Comparison of ENCODE assay signal across 8 mouse cellular contexts in the genomic region with DNA sequence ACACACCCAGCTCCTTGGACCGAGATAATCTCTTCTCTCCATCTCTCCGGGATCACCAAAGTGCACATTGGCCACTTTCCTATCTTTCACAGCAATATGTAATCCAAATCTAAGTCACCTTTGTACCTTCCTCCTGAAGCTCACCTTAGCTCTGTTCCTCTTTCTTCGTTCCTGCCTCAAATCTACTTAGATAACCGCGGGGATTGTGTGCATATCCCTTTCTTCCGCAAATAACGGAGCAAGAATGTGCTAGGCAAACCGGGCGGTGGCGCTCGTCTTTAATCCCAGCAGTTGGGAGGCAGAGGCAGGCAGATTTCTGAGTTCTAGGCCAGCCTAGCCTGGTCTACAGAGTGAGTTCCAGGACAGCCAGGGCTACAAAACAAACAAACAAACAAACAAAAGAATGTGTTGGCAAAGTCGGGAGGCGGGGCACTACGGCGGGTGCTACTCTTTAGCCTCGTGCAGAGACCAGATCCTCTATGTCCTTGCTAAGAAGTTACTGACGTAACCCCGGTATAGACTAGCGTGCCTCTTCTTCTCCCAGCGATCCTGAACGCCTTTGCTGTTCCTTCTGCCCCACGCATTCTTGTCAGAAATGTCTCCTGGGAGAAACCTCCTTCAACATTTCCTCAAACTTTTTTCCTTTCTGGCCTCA. TPM values are rescaled to one million over a fixed set of nuclear protein-coding genes. Genes with fewer than 3 reads are reported as not detected.
DNase-seq lines count a peak whose midpoint lies in the region; ATAC-seq lines count a peak whose summit lies in the region.

No protein-coding gene starts in this region.

- no peak for DNase-seq in neural tube, embryonic 11.5 days (ENCODE audit: low spot score)
- DNase-seq in neural tube, embryonic 10.5 days (ENCODE audit: extremely low spot score, low spot score): no peak
- DNase-seq in embryonic facial prominence, embryonic 14.5 days (ENCODE audit: low spot score): peak; percentile 20
- DNase-seq in lung, postnatal 36 days: peak; percentile 52
- DNase-seq in embryo, embryonic 10.5 days (ENCODE audit: low spot score): no peak
- no peak for DNase-seq in adipocyte (ENCODE audit: low spot score)

- WGBS in neural tube, embryonic 11.5 days: 35% methylated on average over 22 of the region's 22 CpGs
- WGBS in embryonic facial prominence, embryonic 14.5 days: 31% methylated on average over 22 of the region's 22 CpGs
- 25% methylated on average over 22 of the region's 22 CpGs for WGBS in stomach, embryonic 16.5 days

- H3K9ac ChIP-seq in neural tube, embryonic 11.5 days (ENCODE audit: low read length): peak overlapping the region; percentile 65
- peak overlapping the region; percentile 97 for H3K9ac ChIP-seq in embryonic facial prominence, embryonic 14.5 days (ENCODE audit: low read depth, low read length)
- H3K9ac ChIP-seq in stomach, embryonic 16.5 days (ENCODE audit: low read length): peak overlapping the region; percentile 82

- H3K4me1 ChIP-seq in neural tube, embryonic 11.5 days (ENCODE audit: control insufficient read depth, insufficient read depth, low read length): peaks cover 10% of the 10 kb centered on the region; the same call in 1 of the 2 replicates
- peaks cover 16% of the 10 kb centered on the region for H3K4me1 ChIP-seq in embryonic facial prominence, embryonic 14.5 days (ENCODE audit: control insufficient read depth, insufficient read depth, low read length)
- H3K4me1 ChIP-seq in stomach, embryonic 16.5 days (ENCODE audit: control insufficient read depth, insufficient read depth, low read length): peaks cover 12% of the 10 kb centered on the region

- 0 out of 2 replicates have a peak overlapping the region, but pooled peaks have one; percentile 54 for H3K27ac ChIP-seq in neural tube, embryonic 11.5 days (ENCODE audit: low read depth, low read length)
- peak overlapping the region; percentile 86 for H3K27ac ChIP-seq in embryonic facial prominence, embryonic 14.5 days (replicated peaks; ENCODE audit: low read depth, low read length)
- H3K27ac ChIP-seq in stomach, embryonic 16.5 days (ENCODE audit: low read length): peak overlapping the region; percentile 94

- H3K27me3 ChIP-seq in neural tube, embryonic 11.5 days (ENCODE audit: control insufficient read depth, insufficient read depth, low read length): no peaks in the 10 kb centered on the region
- H3K27me3 ChIP-seq in embryonic facial prominence, embryonic 14.5 days (replicated peaks; ENCODE audit: control insufficient read depth, insufficient read depth, low read length): no peaks in the 10 kb centered on the region
- no peaks in the 10 kb centered on the region for H3K27me3 ChIP-seq in stomach, embryonic 16.5 days (ENCODE audit: control insufficient read depth, insufficient read depth, low read length)

- peak overlapping the region; percentile 71 for H3K4me3 ChIP-seq in neural tube, embryonic 11.5 days (ENCODE audit: low read depth, low read length)
- H3K4me3 ChIP-seq in embryonic facial prominence, embryonic 14.5 days (ENCODE audit: low read depth, low read length): peak overlapping the region; percentile 86
- peak overlapping the region; percentile 95 for H3K4me3 ChIP-seq in stomach, embryonic 16.5 days (replicated peaks; ENCODE audit: low read length)

- no peaks in the 10 kb centered on the region for H3K9me3 ChIP-seq in neural tube, embryonic 11.5 days (ENCODE audit: control insufficient read depth, low read length)
- no peaks in the 10 kb centered on the region for H3K9me3 ChIP-seq in embryonic facial prominence, embryonic 14.5 days (ENCODE audit: control insufficient read depth, low read length)
- H3K9me3 ChIP-seq in stomach, embryonic 16.5 days (replicated peaks; ENCODE audit: control insufficient read depth, low read length): no peaks in the 10 kb centered on the region

- ATAC-seq in neural tube, embryonic 11.5 days (ENCODE audit: insufficient read depth, low FRiP score, low TSS enrichment): 0 out of 2 replicates have a peak, but pooled peaks have one; percentile 22
- ATAC-seq in embryonic facial prominence, embryonic 14.5 days (ENCODE audit: low read depth): peak; percentile 20
- peak; percentile 6 for ATAC-seq in inflammation-experienced regulatory T-cells, adult 6 months
- no peak for ATAC-seq in stomach, embryonic 16.5 days (ENCODE audit: insufficient read depth, low FRiP score)

- H3K36me3 ChIP-seq in neural tube, embryonic 11.5 days (ENCODE audit: control insufficient read depth, insufficient read depth, low read length): peaks cover 3% of the 10 kb centered on the region; the same call in 1 of the 2 replicates
- H3K36me3 ChIP-seq in embryonic facial prominence, embryonic 14.5 days (ENCODE audit: control insufficient read depth, insufficient read depth, low read length): peaks cover 54% of the 10 kb centered on the region
- peaks cover 8% of the 10 kb centered on the region; the same call in 1 of the 2 replicates for H3K36me3 ChIP-seq in stomach, embryonic 16.5 days (ENCODE audit: control insufficient read depth, insufficient read depth, low read length)

- peak overlapping the region; percentile 87 for H3K4me2 ChIP-seq in neural tube, embryonic 11.5 days (ENCODE audit: low read depth)
- peak overlapping the region; percentile 64 for H3K4me2 ChIP-seq in embryonic facial prominence, embryonic 14.5 days (ENCODE audit: low read depth, low read length)
- H3K4me2 ChIP-seq in stomach, embryonic 16.5 days (ENCODE audit: low read depth, low read length): peak overlapping the region; percentile 78

RNA-seq across cellular contexts. Expression of a gene that starts 0.7 kb away (rescaled TPM):
- polyA plus RNA-seq in neural tube, embryonic 11.5 days (2014; fragmentation: Nextera tagmentation; extraction: Ambion mirVana): 370 and 385 TPM in 2 replicates
- polyA plus RNA-seq in embryonic facial prominence, embryonic 14.5 days (2014; fragmentation: Nextera tagmentation; extraction: Ambion mirVana): 202 and 224 TPM in 2 replicates
- polyA plus RNA-seq in inflammation-experienced regulatory T-cells, adult 6 months (2017; shearing (Covaris generic)): 100 to 1,000 TPM; 118 to 138 (median 130) TPM
- 216 and 217 TPM in 2 replicates for polyA plus RNA-seq in stomach, embryonic 16.5 days (2015; fragmentation: Nextera tagmentation; extraction: Ambion mirVana)

RNA-seq across cellular contexts. Expression of a gene that starts 12.8 kb away (rescaled TPM):
- polyA plus RNA-seq in neural tube, embryonic 11.5 days (2014; fragmentation: Nextera tagmentation; extraction: Ambion mirVana): 54.1 and 61.5 TPM in 2 replicates
- polyA plus RNA-seq in embryonic facial prominence, embryonic 14.5 days (2014; fragmentation: Nextera tagmentation; extraction: Ambion mirVana): 57.6 and 58.7 TPM in 2 replicates
- polyA plus RNA-seq in inflammation-experienced regulatory T-cells, adult 6 months (2017; shearing (Covaris generic)): 10 to 100 TPM; 52.4 to 61.7 (median 59.7) TPM
- 153 and 166 TPM in 2 replicates for polyA plus RNA-seq in stomach, embryonic 16.5 days (2015; fragmentation: Nextera tagmentation; extraction: Ambion mirVana)

RNA-seq across cellular contexts. Expression of a gene that starts 29.2 kb away (rescaled TPM):
- polyA plus RNA-seq in neural tube, embryonic 11.5 days (2014; fragmentation: Nextera tagmentation; extraction: Ambion mirVana): 2.1 and 2.3 TPM in 2 replicates
- 3.3 and 4.9 TPM in 2 replicates for polyA plus RNA-seq in embryonic facial prominence, embryonic 14.5 days (2014; fragmentation: Nextera tagmentation; extraction: Ambion mirVana)
- 1 to 10 TPM; 2.9 to 6.5 (median 4.8) TPM for polyA plus RNA-seq in inflammation-experienced regulatory T-cells, adult 6 months (2017; shearing (Covaris generic))
- polyA plus RNA-seq in stomach, embryonic 16.5 days (2015; fragmentation: Nextera tagmentation; extraction: Ambion mirVana): 9.2 and 19.9 TPM in 2 replicates

RNA-seq across cellular contexts. Expression of a gene that starts 56.4 kb away (rescaled TPM):
- polyA plus RNA-seq in neural tube, embryonic 11.5 days (2014; fragmentation: Nextera tagmentation; extraction: Ambion mirVana): 17.0 and 21.2 TPM in 2 replicates
- 13.3 and 18.6 TPM in 2 replicates for polyA plus RNA-seq in embryonic facial prominence, embryonic 14.5 days (2014; fragmentation: Nextera tagmentation; extraction: Ambion mirVana)
- 10 to 100 TPM; 22.1 to 49.8 (median 23.6) TPM for polyA plus RNA-seq in inflammation-experienced regulatory T-cells, adult 6 months (2017; shearing (Covaris generic))
- 29.4 and 35.0 TPM in 2 replicates for polyA plus RNA-seq in stomach, embryonic 16.5 days (2015; fragmentation: Nextera tagmentation; extraction: Ambion mirVana)

RNA-seq across cellular contexts. Expression of a gene that starts 56.5 kb away (rescaled TPM):
- 65.0 and 65.2 TPM in 2 replicates for polyA plus RNA-seq in neural tube, embryonic 11.5 days (2014; fragmentation: Nextera tagmentation; extraction: Ambion mirVana)
- polyA plus RNA-seq in embryonic facial prominence, embryonic 14.5 days (2014; fragmentation: Nextera tagmentation; extraction: Ambion mirVana): 57.7 and 58.5 TPM in 2 replicates
- 1 to 10 TPM; 3.5 to 6.9 (median 4.6) TPM for polyA plus RNA-seq in inflammation-experienced regulatory T-cells, adult 6 months (2017; shearing (Covaris generic))
- polyA plus RNA-seq in stomach, embryonic 16.5 days (2015; fragmentation: Nextera tagmentation; extraction: Ambion mirVana): 49.6 and 54.5 TPM in 2 replicates

Comparison
In these comparisons a context has a peak if more than half of its experiments do, and no peak if none do; other contexts are left out.
1. DNase-seq: peak in embryonic facial prominence, embryonic 14.5 days (single experiment) and lung, postnatal 36 days (single experiment); none in neural tube, embryonic 11.5 days (single experiment), neural tube, embryonic 10.5 days (single experiment), embryo, embryonic 10.5 days (single experiment) and adipocyte (single experiment).
2. Peak in every context shown above with its lines, with median percentiles within 50 percentile points of each other: H3K27ac ChIP-seq, H3K4me2 ChIP-seq, H3K4me3 ChIP-seq and H3K9ac ChIP-seq.